Mouse (Mus musculus): ENCODE data around the gene Tmem268.
A peak's percentile ranks its signal among the peaks of the same experiment; 100 is the strongest.

The Tmem268 gene

GRCm38 (mm10) chr4:63600786-63601185 is 42.2 kb downstream of the Tmem268 start:
- DNase-seq (ENCODE audit: low read depth) = no peak

DNA sequence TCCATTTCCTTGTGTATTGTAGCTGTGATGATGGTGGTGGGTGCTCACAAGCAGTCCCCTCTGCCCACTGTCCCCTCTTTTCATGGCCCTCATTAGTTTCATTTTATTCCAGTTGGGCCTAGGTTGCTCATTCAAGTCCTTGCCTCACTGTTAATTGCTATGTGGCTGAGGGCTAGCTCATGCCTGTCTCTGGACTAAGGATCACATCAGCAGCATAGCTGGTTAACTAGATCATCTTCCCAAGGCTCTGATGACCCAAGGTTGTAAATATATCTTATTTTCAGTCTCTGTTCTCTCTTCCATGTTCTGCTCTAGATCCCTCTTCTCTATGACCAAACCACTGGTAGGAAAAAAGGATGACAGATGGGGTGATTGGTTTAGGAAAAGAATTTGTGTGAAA is 42.7 kb downstream of the Tmem268 start:
- DNase-seq (ENCODE audit: low read depth) = no peak

GRCm38 (mm10) chr4:63604945-63605344 is 46.4 kb downstream of the Tmem268 start, which contains the start of gene Gm11213:
Gene Gm11213 (minus strand): TSS chr4:63605261.
- DNase-seq (ENCODE audit: low read depth) = no peak

GRCm38 (mm10) chr4:63605545-63605944 is 47.0 kb downstream of the Tmem268 start:
- no peak for DNase-seq (ENCODE audit: low read depth)

DNA sequence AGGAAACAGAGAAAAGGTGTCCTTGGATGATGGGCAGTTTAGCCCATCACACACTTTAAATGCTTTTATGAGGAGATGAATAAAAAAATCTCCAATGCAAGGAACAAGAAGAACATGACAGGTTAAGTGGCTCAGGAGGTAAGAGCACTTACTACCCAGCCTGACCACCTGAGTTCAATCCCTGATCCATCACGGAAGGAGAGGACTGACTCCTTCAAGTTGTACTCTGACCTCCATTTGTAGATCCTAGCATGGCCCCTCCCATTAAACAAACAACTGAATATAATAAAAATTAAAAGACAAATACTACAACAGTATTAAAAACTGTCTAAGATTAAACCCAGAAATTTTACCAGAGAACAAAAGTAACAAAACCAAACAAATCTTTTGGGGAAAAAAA is 47.4 kb downstream of the Tmem268 start:
- no peak for DNase-seq (ENCODE audit: low read depth)

DNA sequence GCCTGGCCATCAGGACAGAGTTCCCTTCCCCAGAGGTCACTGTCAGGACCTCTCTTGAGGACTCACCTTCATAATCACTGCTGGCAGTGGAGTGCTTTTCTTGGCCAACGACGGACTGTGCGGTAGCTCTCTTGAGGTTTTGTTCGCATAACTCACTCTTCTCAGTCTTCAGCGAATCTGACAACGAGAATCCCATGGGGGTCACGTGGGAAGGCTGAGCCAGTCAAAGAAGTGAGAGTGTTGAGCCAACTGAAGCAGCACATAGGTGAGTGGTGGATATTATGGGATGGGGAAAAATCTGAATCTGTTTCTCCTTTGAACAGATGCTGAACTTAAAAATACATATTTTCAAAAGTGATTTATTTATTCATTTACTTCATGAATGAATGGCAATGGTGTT is 49.8 kb downstream of the Tmem268 start:
- no peak for DNase-seq (ENCODE audit: low read depth)

DNA sequence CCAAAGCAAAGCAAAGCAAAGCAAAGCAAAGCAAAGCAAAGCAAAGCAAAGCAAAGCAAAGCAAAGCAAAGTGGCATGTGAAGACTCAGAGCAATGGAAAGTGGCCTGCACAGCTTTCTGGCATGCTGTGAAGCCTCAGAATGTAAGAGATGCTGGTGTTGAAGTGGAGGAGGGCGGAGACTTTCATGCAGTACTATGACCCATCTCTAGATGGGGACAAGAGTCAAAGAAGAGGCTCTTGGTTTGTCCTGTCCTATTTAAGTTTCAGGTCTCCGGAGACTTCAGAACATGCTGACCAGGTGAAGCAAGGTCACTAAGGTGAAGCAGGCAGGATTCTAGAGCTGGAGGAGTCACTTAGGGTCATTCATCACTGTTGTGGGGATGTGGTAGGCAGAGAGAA is 63.3 kb downstream of the Tmem268 start:
- DNase-seq (ENCODE audit: low read depth) = peak; percentile 7

- DNase-seq (ENCODE audit: low read depth) = peak; percentile 62
Measured at GRCm38 (mm10) chr4:63622378-63622835, 63.8 kb downstream of the Tmem268 start, which contains the start of gene Tex48. Gene Tex48 (minus strand): TSS chr4:63622428.

DNA sequence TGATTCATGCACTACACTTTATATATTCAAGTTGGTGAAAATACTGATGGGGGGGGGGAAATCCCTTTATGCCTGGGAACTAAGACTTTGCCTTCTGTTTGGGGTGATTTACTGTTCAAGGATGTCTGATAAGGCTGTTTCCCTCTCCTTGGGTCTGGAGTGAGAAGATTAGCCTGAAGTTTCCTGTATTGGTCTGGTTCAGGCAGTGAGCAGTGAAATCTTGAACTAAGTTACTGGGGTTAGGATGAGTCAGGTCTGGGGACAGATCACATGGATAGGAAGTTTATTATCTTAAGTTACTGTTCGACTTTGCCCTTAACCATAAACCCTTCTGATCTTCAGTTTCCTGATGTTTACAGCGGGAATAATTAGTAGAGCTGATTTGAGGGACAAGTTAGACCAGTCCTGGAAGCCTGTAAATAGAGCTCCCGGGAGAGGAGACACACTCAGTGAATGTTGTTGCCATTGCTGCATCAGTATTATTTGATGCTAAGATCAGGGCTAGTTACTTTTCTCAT is 67.0 kb downstream of the Tmem268 start:
- no peak for DNase-seq (ENCODE audit: low read depth)

DNA sequence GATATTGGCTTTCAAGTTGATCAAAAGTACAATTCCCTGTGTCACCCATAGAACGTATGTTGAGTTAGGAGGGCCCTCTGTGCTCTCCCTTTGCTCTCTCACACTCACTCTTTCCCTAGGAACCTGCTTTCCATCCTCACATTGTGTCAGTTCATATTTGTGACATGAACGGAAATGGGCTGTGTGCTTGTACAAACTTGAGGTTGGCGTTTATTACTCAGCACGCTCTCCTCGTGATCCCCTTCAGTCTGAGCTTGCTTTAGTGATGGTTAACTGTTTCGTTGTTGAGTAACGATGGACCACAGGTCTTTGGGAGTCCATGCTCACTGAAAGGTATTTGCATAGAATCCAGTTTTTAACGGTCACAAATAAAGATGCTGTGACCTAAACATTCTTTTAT is 68.5 kb downstream of the Tmem268 start:
- DNase-seq (ENCODE audit: low read depth) = no peak

GRCm38 (mm10) chr4:63633181-63633580 is 74.6 kb downstream of the Tmem268 start:
- DNase-seq (ENCODE audit: low read depth) = no peak

Measured in naive thymus-derived CD4-positive, alpha-beta T cell, adult 2 months (primary cell).